Mouse (Mus musculus) heart, adult 11 months (tissue): ENCODE results near the gene Syngap1.
A peak's percentile ranks its signal among the peaks of the same experiment; 100 is the strongest.

ENCODE experiments used
- DNase-seq: peaks from one replicate; pipeline ENCODE4 v3.0.0; 2022

Gene Syngap1

GRCm38 (mm10) chr17:26936921-26937695 is 3.9 kb upstream of the Syngap1 start:
- peak; percentile 95 for DNase-seq

- DNase-seq = peak; percentile 92
These were observed 3.0 kb upstream of the Syngap1 start for GRCm38 (mm10) chr17:26937883-26938695.

- no peak for DNase-seq
These were observed 2.3 kb upstream of the Syngap1 start for GRCm38 (mm10) chr17:26938731-26939130.

- peak; percentile 100 for DNase-seq
These were observed 1.7 kb upstream of the Syngap1 start, which contains the start of gene Cuta for GRCm38 (mm10) chr17:26939178-26939972. Gene Cuta, minus strand, starts transcription at chr17:26939569.

- DNase-seq = no peak
These were observed 1.1 kb upstream of the Syngap1 start for GRCm38 (mm10) chr17:26939973-26940300.

- DNase-seq = no peak
These were observed 953 bp downstream of the Syngap1 start for GRCm38 (mm10) chr17:26941841-26942570.

- peak; percentile 92 for DNase-seq
These were observed 4.9 kb downstream of the Syngap1 start for GRCm38 (mm10) chr17:26945824-26946495.

- peak; percentile 98 for DNase-seq
These were observed 5.5 kb downstream of the Syngap1 start for GRCm38 (mm10) chr17:26946567-26946966.

- peak; percentile 85 for DNase-seq
These were observed 6.4 kb downstream of the Syngap1 start for GRCm38 (mm10) chr17:26947231-26948100.

- DNase-seq = peak; percentile 97
These were observed 7.4 kb downstream of the Syngap1 start for GRCm38 (mm10) chr17:26948316-26949050.

GRCm38 (mm10) chr17:26949051-26949577 is 8.1 kb downstream of the Syngap1 start:
- peak; percentile 93 for DNase-seq

- DNase-seq = no peak
These were observed 8.8 kb downstream of the Syngap1 start for GRCm38 (mm10) chr17:26949866-26950265.

- DNase-seq = peak; percentile 93
These were observed 9.7 kb downstream of the Syngap1 start for GRCm38 (mm10) chr17:26950560-26951288.

GRCm38 (mm10) chr17:26951406-26951805 is 10.4 kb downstream of the Syngap1 start:
- DNase-seq = peak; percentile 98

- peak; percentile 94 for DNase-seq
These were observed 11.2 kb downstream of the Syngap1 start for GRCm38 (mm10) chr17:26951952-26952877.

GRCm38 (mm10) chr17:26953201-26953600 is 12.1 kb downstream of the Syngap1 start:
- peak; percentile 91 for DNase-seq

GRCm38 (mm10) chr17:26953726-26954125 is 12.7 kb downstream of the Syngap1 start:
- no peak for DNase-seq

GRCm38 (mm10) chr17:26956309-26956708 is 15.3 kb downstream of the Syngap1 start:
- DNase-seq = no peak
